Mouse (Mus musculus): Measurements from ENCODE around the gene Cd302. TPM values are rescaled to one million over a fixed set of nuclear protein-coding genes. Genes with fewer than 3 reads are reported as not detected.

Gene Cd302
- total RNA-seq (2021), result 10 to 100 TPM; 12.3 to 15.3 TPM

- no peak for DNase-seq (ENCODE audit: extremely low spot score in 1 of 2, low spot score in 1 of 2)
Measured at GRCm38 (mm10) chr2:60284467-60284821, at the start of gene Cd302. Gene Cd302, minus strand, starts transcription at chr2:60284488.

GRCm38 (mm10) chr2:60328641-60329040 lies 44.4 kb upstream of the Cd302 start:
- DNase-seq (ENCODE audit: extremely low spot score in 1 of 2, low spot score in 1 of 2), result no peak

- DNase-seq (ENCODE audit: extremely low spot score in 1 of 2, low spot score in 1 of 2), result no peak
Measured at GRCm38 (mm10) chr2:60327581-60327980, 43.3 kb upstream of the Cd302 start.

GRCm38 (mm10) chr2:60326948-60327347 lies 42.7 kb upstream of the Cd302 start:
- DNase-seq (ENCODE audit: extremely low spot score in 1 of 2, low spot score in 1 of 2), result no peak

GRCm38 (mm10) chr2:60323411-60323810 lies 39.1 kb upstream of the Cd302 start:
- no peak for DNase-seq (ENCODE audit: extremely low spot score in 1 of 2, low spot score in 1 of 2)

- no peak for DNase-seq (ENCODE audit: extremely low spot score in 1 of 2, low spot score in 1 of 2)
Measured at GRCm38 (mm10) chr2:60322031-60322726, 37.9 kb upstream of the Cd302 start.

GRCm38 (mm10) chr2:60303796-60304195 lies 19.5 kb upstream of the Cd302 start:
- DNase-seq (ENCODE audit: extremely low spot score in 1 of 2, low spot score in 1 of 2), result no peak

GRCm38 (mm10) chr2:60299323-60299722 lies 15.0 kb upstream of the Cd302 start:
- no peak for DNase-seq (ENCODE audit: extremely low spot score in 1 of 2, low spot score in 1 of 2)

- DNase-seq (ENCODE audit: extremely low spot score in 1 of 2, low spot score in 1 of 2), result no peak
Measured at GRCm38 (mm10) chr2:60298266-60298665, 14.0 kb upstream of the Cd302 start.

- no peak for DNase-seq (ENCODE audit: extremely low spot score in 1 of 2, low spot score in 1 of 2)
Measured at GRCm38 (mm10) chr2:60291381-60291780, 7.1 kb upstream of the Cd302 start.

- no peak for DNase-seq (ENCODE audit: extremely low spot score in 1 of 2, low spot score in 1 of 2)
Measured at GRCm38 (mm10) chr2:60289451-60289850, 5.2 kb upstream of the Cd302 start.

- DNase-seq (ENCODE audit: extremely low spot score in 1 of 2, low spot score in 1 of 2), result no peak
Measured at GRCm38 (mm10) chr2:60288606-60289005, 4.3 kb upstream of the Cd302 start.

- DNase-seq (ENCODE audit: extremely low spot score in 1 of 2, low spot score in 1 of 2), result no peak
Measured at GRCm38 (mm10) chr2:60285107-60285617, 874 bp upstream of the Cd302 start.

- peak; percentile 42 to 53 for DNase-seq (ENCODE audit: extremely low spot score in 1 of 2, low spot score in 1 of 2)
Measured at GRCm38 (mm10) chr2:60283751-60284466, 379 bp downstream of the Cd302 start.

- no peak for DNase-seq (ENCODE audit: extremely low spot score in 1 of 2, low spot score in 1 of 2)
Measured at GRCm38 (mm10) chr2:60283208-60283750, 1.0 kb downstream of the Cd302 start.

- DNase-seq (ENCODE audit: extremely low spot score in 1 of 2, low spot score in 1 of 2), result no peak
Measured at GRCm38 (mm10) chr2:60282625-60283024, 1.7 kb downstream of the Cd302 start.

- DNase-seq (ENCODE audit: extremely low spot score in 1 of 2, low spot score in 1 of 2), result no peak
Measured at GRCm38 (mm10) chr2:60278627-60279026, 5.7 kb downstream of the Cd302 start.

- no peak for DNase-seq (ENCODE audit: extremely low spot score in 1 of 2, low spot score in 1 of 2)
Measured at GRCm38 (mm10) chr2:60269856-60270479, 14.3 kb downstream of the Cd302 start.

- DNase-seq (ENCODE audit: extremely low spot score in 1 of 2, low spot score in 1 of 2), result no peak
Measured at GRCm38 (mm10) chr2:60267567-60267966, 16.7 kb downstream of the Cd302 start.

- no peak for DNase-seq (ENCODE audit: extremely low spot score in 1 of 2, low spot score in 1 of 2)
Measured at GRCm38 (mm10) chr2:60260621-60261350, 23.5 kb downstream of the Cd302 start.
